Mouse (Mus musculus) adrenal gland, postnatal 25 days (tissue): ENCODE results near the gene Ptgr2. TPM values are rescaled to one million over a fixed set of nuclear protein-coding genes. Genes with fewer than 3 reads are reported as not detected.
"Not testable (repeated sequence)": the region's sequence is repeated elsewhere in the genome, so short reads cannot be mapped to it uniquely, and the experiment has no call there.

ENCODE experiments used
- DNase-seq: peaks from one replicate; pipeline ENCODE4 v3.0.0; 2021; ENCODE audit warnings: mixed read lengths
- total RNA-seq: library from RNA; stranded (reverse); gene quantifications from 2 replicates; pipeline ENCODE4 v1.2.3, GENCODE M21; 2021

The Ptgr2 gene
- total RNA-seq, 1 experiment from 2014 or later, result 93.1 TPM

GRCm38 (mm10) chr12:84304554-84304953, 19.5 kb downstream of the Ptgr2 start:
- DNase-seq, result no peak

GRCm38 (mm10) chr12:84311306-84311705, 26.3 kb downstream of the Ptgr2 start:
- DNase-seq, result no peak

DNA sequence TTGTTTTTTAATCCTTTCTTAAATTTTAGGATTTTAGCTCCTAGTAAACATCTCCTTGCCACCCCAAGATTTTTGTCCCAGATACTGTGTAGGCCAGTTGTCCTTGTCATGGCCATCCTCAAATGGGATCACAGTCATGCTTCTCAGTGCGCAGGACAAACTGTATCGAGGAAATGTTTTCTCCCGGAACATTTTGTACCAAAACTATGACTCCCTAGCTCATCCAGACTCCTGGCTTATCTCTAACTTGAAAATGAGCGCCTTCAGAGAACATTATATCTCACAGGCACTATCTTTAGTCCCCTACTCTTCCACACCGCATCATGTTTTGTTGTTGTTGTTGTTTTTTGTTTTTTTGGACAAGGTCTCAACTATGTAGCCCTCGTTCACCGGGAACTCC, 31.0 kb downstream of the Ptgr2 start:
- DNase-seq, result no peak

DNA sequence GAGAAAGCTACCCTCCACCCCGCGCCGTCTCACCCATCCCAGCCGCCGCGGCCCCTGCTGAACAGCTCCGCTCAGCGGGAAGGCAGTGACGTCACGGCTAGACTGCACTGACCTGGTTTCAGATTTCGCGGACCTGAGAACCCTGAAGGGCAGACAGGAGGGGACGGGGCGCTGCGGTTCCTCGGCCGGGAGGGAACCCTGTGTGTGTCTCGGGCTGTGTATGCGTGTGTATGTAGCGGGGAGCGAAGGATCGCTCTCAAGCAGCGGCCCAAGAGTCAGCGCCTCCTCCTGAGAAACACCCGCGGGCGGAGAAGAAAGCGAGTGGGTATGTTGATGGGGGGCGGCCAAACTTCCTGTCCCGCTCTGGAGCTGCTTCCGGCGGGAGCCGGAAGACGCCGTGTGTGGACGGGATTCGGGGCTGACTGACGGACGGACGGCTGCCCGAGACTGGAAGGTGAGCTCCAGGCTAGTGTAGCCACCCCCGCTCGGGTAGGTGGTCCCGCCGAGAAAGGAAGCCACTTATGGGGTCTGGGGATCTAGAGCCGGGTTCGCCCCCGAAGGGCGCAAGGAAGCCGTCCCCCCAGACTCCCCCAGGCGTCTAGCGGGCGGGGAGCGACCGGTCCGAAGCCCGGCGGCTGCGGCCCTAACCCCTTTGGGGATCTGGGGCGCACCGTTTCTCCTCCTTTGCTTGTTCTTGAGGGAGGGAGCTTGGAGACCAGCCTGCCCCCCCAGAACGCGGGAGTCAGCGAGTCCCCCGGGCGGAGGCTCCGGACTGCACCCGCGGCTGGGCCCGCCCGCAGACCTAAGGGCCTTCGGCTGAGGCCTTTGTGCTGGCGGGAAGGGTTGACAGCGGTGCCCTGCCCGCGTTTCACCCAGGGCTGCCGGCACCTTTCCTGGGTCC, 31.9 kb downstream of the Ptgr2 start, which contains the start of gene Zfp410:
Gene Zfp410, plus strand, starts transcription at position 132 of the 901 bp plus-strand sequence.
- DNase-seq, result peak; percentile 86

DNA sequence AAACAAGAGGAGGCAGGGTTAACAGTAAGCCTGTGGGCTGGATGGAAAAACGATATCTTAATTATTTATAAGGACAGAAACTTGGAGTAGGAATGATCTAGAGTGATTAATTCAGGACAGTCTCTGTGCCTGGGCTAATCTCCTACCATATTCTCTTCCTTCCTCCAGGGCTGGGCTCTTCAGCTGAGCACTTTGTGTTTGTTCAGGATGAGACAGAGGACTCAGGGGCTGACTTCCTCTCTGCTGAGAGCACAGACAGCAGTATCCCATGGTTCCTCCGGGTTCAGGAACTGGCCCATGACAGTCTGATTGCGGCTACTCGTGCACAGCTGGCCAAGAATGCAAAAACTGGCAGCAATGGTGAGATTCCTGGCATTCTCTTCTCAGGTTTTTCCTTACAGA, 42.1 kb downstream of the Ptgr2 start:
- DNase-seq, result no peak

DNA sequence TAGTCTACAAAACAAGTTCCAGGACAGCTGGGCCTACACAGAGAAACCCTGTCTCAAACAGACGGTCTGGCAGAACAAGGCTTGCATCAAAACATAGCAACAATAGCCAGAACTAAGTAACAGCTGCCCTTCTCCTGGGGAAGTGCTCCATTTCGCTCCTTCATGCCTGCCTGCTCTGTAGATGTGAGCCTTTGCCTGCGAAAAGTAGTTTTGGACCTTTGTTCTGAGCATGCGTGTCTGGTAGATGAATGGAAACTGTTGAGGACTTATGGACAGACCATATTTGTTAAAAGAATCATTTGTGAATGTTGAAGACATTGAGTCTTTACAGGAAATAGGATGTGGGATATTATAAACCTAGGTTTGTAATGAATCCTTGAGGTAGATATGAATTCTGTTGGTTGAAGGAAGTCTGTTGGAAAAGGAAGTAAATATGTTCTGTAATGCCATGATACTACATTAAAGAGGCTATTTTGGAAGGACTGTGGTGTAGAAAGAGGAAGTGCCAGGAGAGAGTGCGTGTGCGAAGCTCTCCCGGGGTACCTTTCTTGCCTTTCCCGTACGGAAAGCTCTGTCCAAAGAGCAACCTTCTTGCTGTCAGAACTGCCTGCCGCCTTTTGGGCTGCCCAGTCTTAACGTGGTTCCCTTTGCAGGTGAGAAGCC, 52.1 kb downstream of the Ptgr2 start:
- DNase-seq, result no peak

GRCm38 (mm10) chr12:84347192-84347591, 62.2 kb downstream of the Ptgr2 start:
- peak; percentile 53 for DNase-seq

GRCm38 (mm10) chr12:84358699-84359098, 73.7 kb downstream of the Ptgr2 start:
- DNase-seq, result not testable (repeated sequence)

DNA sequence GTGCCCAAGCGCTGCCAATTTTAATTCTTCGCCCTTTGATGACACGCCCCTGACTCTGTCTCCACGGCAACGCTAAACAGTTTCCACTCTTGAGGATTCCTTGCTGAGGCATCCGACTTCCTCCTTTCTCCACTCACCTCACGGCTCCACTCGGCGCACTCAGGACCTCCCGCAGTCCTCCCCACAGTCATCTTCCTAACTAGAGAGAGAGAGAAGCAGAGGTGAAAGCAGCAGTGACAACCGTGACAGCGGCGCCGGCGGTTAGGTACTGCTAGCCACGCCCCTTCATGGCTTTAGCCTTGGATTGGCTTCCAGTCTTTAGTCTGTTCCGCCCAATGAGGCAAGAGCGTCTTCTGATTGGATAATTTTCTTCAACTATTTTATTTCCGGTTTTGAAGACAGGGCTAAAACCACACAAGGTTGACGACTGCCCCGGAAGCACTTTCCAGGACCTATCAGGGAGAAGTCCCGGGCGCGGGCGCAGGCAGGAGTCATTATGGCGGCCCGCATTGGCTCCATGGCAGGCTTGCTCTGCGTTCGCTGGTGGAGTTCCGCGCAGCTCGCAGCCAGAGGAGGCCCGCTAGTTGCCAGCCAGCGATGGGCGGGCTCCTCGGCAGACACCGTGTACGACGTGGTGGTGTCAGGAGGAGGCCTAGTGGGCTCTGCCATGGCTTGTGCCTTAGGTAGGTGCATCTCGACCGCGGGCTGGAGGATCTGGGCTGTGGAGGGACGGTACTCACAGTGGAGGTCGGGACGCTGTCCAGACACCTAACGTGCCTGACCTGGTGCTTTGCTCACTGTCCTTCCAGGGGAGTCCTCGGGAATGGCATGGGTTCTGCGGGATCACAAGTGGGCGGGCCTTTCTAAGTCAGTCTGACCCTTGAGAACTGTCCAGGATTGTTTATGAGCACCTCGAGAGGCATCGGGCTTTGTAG, 76.8 kb downstream of the Ptgr2 start, which contains the start of the genes Coq6 and Fam161b:
Gene Coq6, plus strand, starts transcription at position 103 of the 935 bp plus-strand sequence.
Gene Fam161b, minus strand, starts transcription at position 279 of the 935 bp plus-strand sequence.
- DNase-seq, result peak; percentile 94

- DNase-seq, result no peak
Observed at GRCm38 (mm10) chr12:84362872-84363271, 77.8 kb downstream of the Ptgr2 start.

- no peak for DNase-seq
Observed at GRCm38 (mm10) chr12:84364291-84364690, 79.3 kb downstream of the Ptgr2 start.

- no peak for DNase-seq
Observed at GRCm38 (mm10) chr12:84365137-84365536, 80.1 kb downstream of the Ptgr2 start.

Other genes starting within 250 kb of the Ptgr2 start
- gene Acot4, start 246.9 kb upstream of the Ptgr2 start, total RNA-seq, result 1.5 and 1.7 TPM in 2 replicates
- not detected in 2 replicates for gene Gm49366, start 246.3 kb upstream of the Ptgr2 start, total RNA-seq
- gene Acot3, start 233.1 kb upstream of the Ptgr2 start, total RNA-seq, result not detected in 2 replicates
- 0.33 TPM in 1 of 2 replicates, not detected in the other for gene Acot5, start 215.9 kb upstream of the Ptgr2 start, total RNA-seq
- 4.9 and 5.0 TPM in 2 replicates for gene Acot6, start 184.6 kb upstream of the Ptgr2 start, total RNA-seq
- 11.9 and 20.7 TPM in 2 replicates for gene Dnal1, start 170.9 kb upstream of the Ptgr2 start, total RNA-seq
- gene Pnma1, start 136.7 kb upstream of the Ptgr2 start, total RNA-seq, result 0.64 TPM in 1 of 2 replicates, not detected in the other
- gene Elmsan1, start 66.4 kb upstream of the Ptgr2 start, total RNA-seq, result 22.3 and 32.8 TPM in 2 replicates
- 41.4 and 42.0 TPM in 2 replicates for gene Zfp410, start 31.6 kb downstream of the Ptgr2 start, total RNA-seq
- 53.9 and 67.3 TPM in 2 replicates for gene Coq6, start 76.4 kb downstream of the Ptgr2 start, total RNA-seq
- 2.9 and 3.0 TPM in 2 replicates for gene Fam161b, start 76.6 kb downstream of the Ptgr2 start, total RNA-seq
- gene Entpd5, start 123.8 kb downstream of the Ptgr2 start, total RNA-seq, result 137 and 159 TPM in 2 replicates
- 3.5 and 4.3 TPM in 2 replicates for gene Bbof1, start 123.8 kb downstream of the Ptgr2 start, total RNA-seq
- gene Rnf113a2, start 132.0 kb downstream of the Ptgr2 start, total RNA-seq, result 17.9 and 19.3 TPM in 2 replicates
- 156 and 187 TPM in 2 replicates for gene Aldh6a1, start 165.8 kb downstream of the Ptgr2 start, total RNA-seq
- 18.1 and 18.5 TPM in 2 replicates for gene Lin52, start 166.2 kb downstream of the Ptgr2 start, total RNA-seq